Mouse (Mus musculus): ENCODE data around the gene Gorasp1.

DNA sequence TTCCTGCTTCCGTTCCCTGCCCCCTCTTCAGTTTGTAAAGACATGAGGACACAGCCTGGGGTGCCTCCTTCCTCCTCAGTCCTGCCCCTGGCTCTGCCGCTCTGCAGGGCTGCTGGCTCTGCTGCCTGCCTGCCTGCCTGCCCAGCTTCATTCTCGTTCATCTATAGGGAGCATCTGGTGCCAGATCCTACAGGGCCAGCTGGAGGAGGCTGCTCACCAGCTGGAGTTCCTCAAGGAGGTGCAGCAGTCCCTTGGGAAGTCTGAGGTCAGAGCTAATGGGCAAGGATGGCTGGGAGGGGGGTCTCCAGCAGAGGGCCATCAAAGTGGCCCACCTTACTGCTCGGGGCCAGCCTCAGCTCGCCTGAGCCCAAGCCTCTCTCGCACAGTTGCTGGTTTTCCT is 13.1 kb upstream of the Gorasp1 start:
- TF ChIP-seq CTCF (IDR thresholded peaks at IDR 0.05; ENCODE audit: low read depth, low read length): no peak
- TF ChIP-seq TAL1 (conservative IDR thresholded peaks at IDR 0.05; ENCODE audit: low read depth, low read length): no peak
- TF ChIP-seq POLR2AphosphoS5 (IDR thresholded peaks at IDR 0.05; ENCODE audit: insufficient replicate concordance, low read depth, low read length): no peak
- TF ChIP-seq GATA1 (IDR thresholded peaks at IDR 0.05; ENCODE audit: borderline replicate concordance, low read length): no peak
